Mouse (Mus musculus) cerebellum, adult 2 months (tissue): Measurements from ENCODE around the gene Vmn1r80. TPM values are rescaled to one million over a fixed set of nuclear protein-coding genes. Genes with fewer than 3 reads are reported as not detected.
"Not testable (repeated sequence)": the region's sequence is repeated elsewhere in the genome, so short reads cannot be mapped to it uniquely, and the experiment has no call there.

Experiments used
- DNase-seq, 2 experiments: peaks; one replicate each; pipeline ENCODE4 v3.0.0; 2021
- H3K27ac ChIP-seq: fragments of 200-500 bp; 2 replicates; pipeline ENCODE4 v1.5.1; 2012; ENCODE audit warnings: low read length, control low read depth, inconsistent platforms; ENCODE audit not compliant: insufficient read depth
- H3K27me3 ChIP-seq: fragments of 200-500 bp; 2 replicates; pipeline ENCODE4 v1.6.1; 2012; ENCODE audit warnings: inconsistent platforms, mild to moderate bottlenecking, low read length, moderate library complexity; ENCODE audit not compliant: control insufficient read depth, insufficient read depth
- H3K4me1 ChIP-seq: fragments of 200-500 bp; 2 replicates; pipeline ENCODE4 v1.6.1; 2011; ENCODE audit warnings: low read length; ENCODE audit not compliant: control insufficient read depth, insufficient read depth
- H3K4me3 ChIP-seq: fragments of 200-500 bp; replicated peaks from 2 replicates; pipeline ENCODE3; 2011; ENCODE audit warnings: mild to moderate bottlenecking, low read depth, low read length, control low read depth; ENCODE audit not compliant: insufficient read depth
- CTCF ChIP-seq: fragments of 200-500 bp; IDR thresholded peaks from 2 replicates; pipeline ENCODE4 v1.5.1; 2011; ENCODE audit warnings: low read depth, mild to moderate bottlenecking, control low read depth, low read length, moderate library complexity, borderline replicate concordance; ENCODE audit not compliant: insufficient read depth
- POLR2A ChIP-seq: fragments of 200-500 bp; IDR thresholded peaks from 2 replicates; pipeline ENCODE4 v1.6.1; 2011; ENCODE audit warnings: low read length, control low read depth, borderline replicate concordance; ENCODE audit not compliant: insufficient read depth
- WGBS: fragments of 180-500 bp; shearing (Covaris S2); methylation state at CpG from one replicate; pipeline ENCODE4 v1.1.7; 2018; 5-methylcytosine and 5-hydroxymethylcytosine counted together
- polyA plus RNA-seq: library from polyadenylated mRNA; depleted of rRNA; stranded (reverse); fragments of >200 nt; gene quantifications from 2 replicates; pipeline ENCODE4 v1.2.3, GENCODE M21; 2012; rRNA removed

The Vmn1r80 gene
- polyA plus RNA-seq: not detected in 2 replicates

DNA sequence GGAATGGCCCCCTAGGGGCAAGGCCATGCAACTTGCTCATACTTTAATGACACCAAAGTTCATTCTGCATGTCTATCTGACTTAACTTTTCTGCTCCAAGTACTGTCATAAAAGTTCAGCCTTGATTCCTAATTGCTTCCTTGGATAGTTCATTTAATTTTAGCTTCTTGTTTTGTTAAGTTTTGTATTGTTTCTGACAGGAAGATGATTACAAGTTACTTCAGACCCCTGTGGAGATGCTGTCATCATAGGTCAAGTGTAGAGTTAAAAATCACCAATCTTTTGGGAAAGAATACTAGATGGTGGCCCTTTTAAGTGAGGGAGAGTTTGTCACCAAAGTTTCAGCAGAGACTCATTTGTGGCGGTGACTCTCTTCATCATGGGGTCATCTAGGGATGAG is at the start of gene Vmn1r80:
Gene Vmn1r80 (plus strand): TSS at position 301 of the 400 bp plus-strand sequence.
- 82% methylated on average over 1 of the region's 1 CpGs for WGBS
- TF ChIP-seq POLR2A: no peak
- no peak for DNase-seq
- no peak within 1 kb of the TSS for H3K27ac ChIP-seq
- H3K27me3 ChIP-seq: no peaks in the 10 kb centered on the region
- H3K4me3 ChIP-seq: no peak within 1 kb of the TSS
- no peaks in the 10 kb centered on the region for H3K4me1 ChIP-seq

- H3K4me3 ChIP-seq: no peak within 1 kb of the TSS
- H3K4me1 ChIP-seq: no peaks in the 10 kb centered on the region
- no peaks in the 10 kb centered on the region for H3K27me3 ChIP-seq
- no peak for TF ChIP-seq CTCF
- no peak for TF ChIP-seq POLR2A
- no peak for DNase-seq
- H3K27ac ChIP-seq: no peak within 1 kb of the TSS
- WGBS: 43% methylated on average over 2 of the region's 2 CpGs
These were observed 39.1 kb upstream of the Vmn1r80 start, which contains the start of gene Vmn1r78 for GRCm38 (mm10) chr7:12149957-12150356. TSS of gene Vmn1r78 (plus strand) at chr7:12150257.

- not testable (repeated sequence) for H3K27me3 ChIP-seq, H3K27ac ChIP-seq, DNase-seq, H3K4me1 ChIP-seq, H3K4me3 ChIP-seq
- 42% methylated on average over 1 of the region's 1 CpGs for WGBS
These were observed 32.6 kb upstream of the Vmn1r80 start for GRCm38 (mm10) chr7:12156463-12156862.

DNA sequence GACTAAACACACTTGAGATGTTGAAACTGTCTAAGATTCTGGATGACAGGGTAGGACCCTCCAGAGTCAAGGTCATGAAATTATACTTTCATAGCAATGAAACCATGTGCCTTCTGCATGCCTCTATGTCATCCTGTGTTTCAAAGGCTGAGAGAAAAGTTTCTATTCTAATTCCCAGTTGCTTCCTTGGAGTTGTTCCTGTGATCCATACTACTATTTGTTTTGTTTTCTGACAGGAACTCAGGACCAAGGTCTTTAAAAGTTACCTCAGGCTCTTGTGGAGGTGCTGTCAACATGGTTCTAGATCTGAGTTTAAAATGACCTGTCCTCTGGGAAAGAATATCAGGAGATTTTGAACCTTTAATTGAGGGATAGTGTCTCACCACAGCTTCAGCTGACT is 18.1 kb upstream of the Vmn1r80 start, which contains the start of gene Vmn1r79:
Gene Vmn1r79 (plus strand): TSS at position 301 of the 400 bp plus-strand sequence.
- not testable (repeated sequence) for H3K27me3 ChIP-seq, H3K4me3 ChIP-seq, DNase-seq, H3K27ac ChIP-seq, H3K4me1 ChIP-seq

GRCm38 (mm10) chr7:12172926-12173325 is 16.2 kb upstream of the Vmn1r80 start:
- not testable (repeated sequence) for H3K27me3 ChIP-seq, H3K4me1 ChIP-seq, DNase-seq, H3K4me3 ChIP-seq, H3K27ac ChIP-seq
- WGBS: 57% methylated on average over 2 of the region's 2 CpGs

GRCm38 (mm10) chr7:12204141-12204540 is 15.1 kb downstream of the Vmn1r80 start:
- no peak for DNase-seq
- no peaks in the 10 kb centered on the region for H3K27me3 ChIP-seq
- H3K4me1 ChIP-seq: no peaks in the 10 kb centered on the region
- H3K4me3 ChIP-seq: no peak overlapping the region
- H3K27ac ChIP-seq: no peak overlapping the region
- WGBS: 57% methylated on average over 2 of the region's 2 CpGs
- TF ChIP-seq POLR2A (no peak), CTCF (no peak)

Other genes starting within 250 kb of the Vmn1r80 start
- not detected in 2 replicates for gene Vmn1r77, start 152.5 kb upstream of the Vmn1r80 start, polyA plus RNA-seq
- not detected in 2 replicates for gene Vmn1r78, start 39.0 kb upstream of the Vmn1r80 start, polyA plus RNA-seq
- not detected in 2 replicates for gene Vmn1r79, start 18.0 kb upstream of the Vmn1r80 start, polyA plus RNA-seq
- gene Vmn1r81, start 79.0 kb downstream of the Vmn1r80 start, polyA plus RNA-seq: not detected in 2 replicates
- gene Vmn1r82, start 111.1 kb downstream of the Vmn1r80 start, polyA plus RNA-seq: not detected in 2 replicates
- gene Vmn1r83, start 140.2 kb downstream of the Vmn1r80 start, polyA plus RNA-seq: not detected in 2 replicates
- not detected in 2 replicates for gene Vmn1r84, start 180.0 kb downstream of the Vmn1r80 start, polyA plus RNA-seq
- gene Zfp551, start 233.5 kb downstream of the Vmn1r80 start, polyA plus RNA-seq: 2.9 and 3.3 TPM in 2 replicates